Mouse (Mus musculus): ENCODE results near the gene Cldn20. TPM values are rescaled to one million over a fixed set of nuclear protein-coding genes. Genes with fewer than 3 reads are reported as not detected.

Cldn20 gene
- polyA plus RNA-seq, 1 experiment, result not detected

- H3K4me1 ChIP-seq (ENCODE audit: control insufficient read depth, insufficient read depth, insufficient read length, low read length), result no peaks in the 10 kb centered on the region
- peak overlapping the region; percentile 56 for H3K4me3 ChIP-seq (ENCODE audit: insufficient read depth, low read depth, low read length)
- peak overlapping the region; percentile 61; the same call in 1 of the 2 replicates for H3K27ac ChIP-seq (replicated peaks; ENCODE audit: low read depth, low read length)
These were observed 26.1 kb downstream of the Cldn20 start for GRCm38 (mm10) chr17:3558356-3558870.

- Histone ChIP-seq H3K4me3 (ENCODE audit: insufficient read depth, low read depth, low read length) (no peak overlapping the region), H3K27ac (replicated peaks; ENCODE audit: low read depth, low read length) (no peak overlapping the region), H3K4me1 (ENCODE audit: control insufficient read depth, insufficient read depth, insufficient read length, low read length) (no peaks in the 10 kb centered on the region)
These were observed 28.2 kb downstream of the Cldn20 start for GRCm38 (mm10) chr17:3560534-3560933.

GRCm38 (mm10) chr17:3562405-3562804 is 30.1 kb downstream of the Cldn20 start:
- H3K4me1 ChIP-seq (ENCODE audit: control insufficient read depth, insufficient read depth, insufficient read length, low read length), result no peaks in the 10 kb centered on the region
- no peak overlapping the region for H3K27ac ChIP-seq (replicated peaks; ENCODE audit: low read depth, low read length)
- no peak overlapping the region for H3K4me3 ChIP-seq (ENCODE audit: insufficient read depth, low read depth, low read length)

- no peaks in the 10 kb centered on the region for H3K4me1 ChIP-seq (ENCODE audit: control insufficient read depth, insufficient read depth, insufficient read length, low read length)
These were observed 38.5 kb downstream of the Cldn20 start for GRCm38 (mm10) chr17:3570876-3571275.

More at GRCm38 (mm10) chr17:3570876-3571275, 38.5 kb downstream of the Cldn20 start:
- no peak overlapping the region for H3K27ac ChIP-seq (replicated peaks; ENCODE audit: low read depth, low read length)
- H3K4me3 ChIP-seq (ENCODE audit: insufficient read depth, low read depth, low read length), result no peak overlapping the region

Other genes starting within 250 kb of the Cldn20 start
- 1.1 and 2.2 TPM in 2 replicates for gene Tiam2, start 206.0 kb upstream of the Cldn20 start, polyA plus RNA-seq (2012; ENCODE audit: insufficient read depth, insufficient read length, missing spikeins)
- gene Tfb1m, start 25.2 kb downstream of the Cldn20 start, polyA plus RNA-seq (2012; ENCODE audit: insufficient read depth, insufficient read length, missing spikeins), result 11.6 and 14.5 TPM in 2 replicates
- not detected in 2 replicates for gene Nox3, start 163.7 kb downstream of the Cldn20 start, polyA plus RNA-seq (2012; ENCODE audit: insufficient read depth, insufficient read length, missing spikeins)